Mouse (Mus musculus) E14TG2a.4 (cell line): Measurements from ENCODE around the gene Prx.

Experiments used
- H3K27me3 ChIP-seq: 2 replicates; pipeline ENCODE4 v1.6.1; 2014; ENCODE audit warnings: low read length, control low read depth; ENCODE audit not compliant: insufficient read depth
- H3K36me3 ChIP-seq: 2 replicates; pipeline ENCODE4 v1.6.1; 2014; ENCODE audit warnings: low read length, control low read depth; ENCODE audit not compliant: insufficient read depth
- H3K4me1 ChIP-seq: replicated peaks from 2 replicates; pipeline ENCODE4 v1.6.1; 2014; ENCODE audit warnings: low read depth, low read length, control low read depth
- H3K4me3 ChIP-seq: replicated peaks from 2 replicates; pipeline ENCODE4 v1.5.1; 2014; ENCODE audit warnings: mild to moderate bottlenecking, low read length
- H3K9me3 ChIP-seq: 2 replicates; pipeline ENCODE4 v1.6.1; 2014; ENCODE audit warnings: low read length, control low read depth
- CTCF ChIP-seq: conservative IDR thresholded peaks from 2 replicates; pipeline ENCODE4 v1.5.1; 2014; ENCODE audit warnings: low read length
- NANOG ChIP-seq: IDR thresholded peaks from 2 replicates; pipeline ENCODE4 v1.6.1; 2014; ENCODE audit warnings: borderline replicate concordance, low read length, mixed read lengths
- POU5F1 ChIP-seq: IDR thresholded peaks from 2 replicates; pipeline ENCODE4 v1.6.1; 2014; ENCODE audit warnings: low read length, borderline replicate concordance

Gene Prx

DNA sequence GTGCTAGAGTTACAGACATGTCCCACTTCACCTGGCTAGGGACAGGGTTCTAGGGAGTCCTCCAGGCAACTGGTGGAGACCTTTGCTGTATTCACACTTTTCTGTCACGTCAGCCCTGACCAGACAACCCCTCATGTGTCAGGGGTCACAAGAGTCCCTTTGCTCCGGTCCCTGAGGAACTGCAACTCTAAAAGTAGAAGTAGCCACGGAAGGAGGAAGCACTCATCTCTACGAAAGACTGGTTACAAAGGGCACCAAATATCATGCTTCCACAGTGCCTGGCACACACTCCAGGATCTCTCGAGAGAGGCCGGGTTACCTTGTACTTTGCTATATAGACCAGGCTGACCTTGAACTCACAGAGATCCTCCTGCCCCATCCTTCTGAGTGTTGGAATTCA is 37.5 kb downstream of the Prx start:
- Histone ChIP-seq H3K9me3 (no peaks in the 10 kb centered on the region), H3K4me1 (peaks cover 52% of the 10 kb centered on the region)

DNA sequence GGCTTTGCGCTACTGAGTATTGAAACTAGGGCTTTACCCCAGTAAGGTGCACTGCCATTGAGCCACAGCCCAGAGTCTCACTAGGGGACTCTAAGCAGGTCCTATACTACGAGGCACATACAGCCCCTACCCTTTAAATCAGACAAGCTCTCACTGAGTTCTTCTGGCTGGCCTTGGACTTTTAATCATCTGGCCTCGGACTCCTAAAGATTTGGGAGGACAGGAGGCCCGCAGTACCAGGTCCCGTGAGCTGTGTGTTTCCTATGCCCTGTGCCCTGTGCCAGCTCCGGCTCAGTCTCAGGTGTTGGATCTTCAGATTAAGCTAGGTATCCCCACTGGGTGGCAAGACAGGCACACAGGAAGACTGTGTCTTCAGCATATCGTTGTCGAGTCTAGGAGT is 38.9 kb downstream of the Prx start:
- TF ChIP-seq POU5F1: no peak
- TF ChIP-seq CTCF: no peak
- no peak for TF ChIP-seq NANOG
- Histone ChIP-seq H3K4me3 (0 out of 2 replicates have a peak overlapping the region, but pooled peaks have one; percentile 3), H3K9me3 (no peaks in the 10 kb centered on the region), H3K27me3 (no peaks in the 10 kb centered on the region), H3K4me1 (peaks cover 53% of the 10 kb centered on the region), H3K36me3 (peaks cover 85% of the 10 kb centered on the region)

More for the DNA sequence above, 37.5 kb downstream of the Prx start:
- no peaks in the 10 kb centered on the region for H3K27me3 ChIP-seq
- H3K36me3 ChIP-seq: peaks cover 98% of the 10 kb centered on the region
- TF ChIP-seq NANOG (no peak), POU5F1 (no peak), CTCF (no peak)
- H3K4me3 ChIP-seq: no peak overlapping the region

DNA sequence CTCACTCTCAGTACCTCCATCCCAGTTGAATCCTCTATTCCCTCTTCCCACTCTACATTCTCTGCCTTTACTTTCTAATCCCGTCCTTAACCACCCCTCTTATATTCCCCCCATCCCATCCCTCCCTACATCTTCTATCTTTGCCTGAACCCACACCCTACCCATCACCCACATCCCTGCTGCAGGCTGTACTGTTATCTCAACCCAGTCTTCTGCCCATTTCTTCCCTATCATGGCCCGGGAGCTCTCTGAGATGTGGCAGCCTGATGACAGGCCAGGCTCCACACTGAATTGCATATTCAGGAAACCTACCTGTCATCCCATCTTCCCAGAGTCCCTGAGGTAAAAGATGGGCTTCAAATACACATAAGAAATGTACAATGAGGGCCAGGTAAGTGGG is 39.7 kb downstream of the Prx start:
- TF ChIP-seq CTCF (no peak), NANOG (no peak), POU5F1 (no peak)
- no peak overlapping the region for H3K4me3 ChIP-seq
- H3K4me1 ChIP-seq: peaks cover 61% of the 10 kb centered on the region
- peaks cover 77% of the 10 kb centered on the region for H3K36me3 ChIP-seq
- no peaks in the 10 kb centered on the region for H3K27me3 ChIP-seq
- no peaks in the 10 kb centered on the region for H3K9me3 ChIP-seq

DNA sequence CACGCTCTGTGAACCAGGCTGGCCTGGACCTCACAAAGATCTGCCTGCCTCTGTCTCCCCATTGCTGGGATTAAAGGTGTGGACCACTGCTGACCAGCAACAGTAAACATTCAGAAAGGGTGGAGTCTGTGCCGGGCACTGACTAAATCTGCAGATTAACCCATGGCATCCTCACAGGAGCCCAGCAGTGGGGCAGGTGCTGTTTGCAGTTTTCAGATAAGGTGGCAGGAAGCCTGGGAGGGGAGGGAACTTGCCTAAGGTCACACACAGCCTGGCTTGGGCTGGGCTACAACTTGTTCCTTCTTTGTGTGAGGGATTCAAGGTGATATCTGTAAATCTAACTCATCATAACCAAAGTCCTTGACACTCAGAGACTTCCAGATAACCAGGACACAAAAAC is 41.4 kb downstream of the Prx start:
- H3K4me1 ChIP-seq: peaks cover 66% of the 10 kb centered on the region
- H3K27me3 ChIP-seq: no peaks in the 10 kb centered on the region
- TF ChIP-seq CTCF (no peak), POU5F1 (no peak), NANOG (no peak)
- H3K4me3 ChIP-seq: no peak overlapping the region
- H3K9me3 ChIP-seq: no peaks in the 10 kb centered on the region
- H3K36me3 ChIP-seq: peaks cover 70% of the 10 kb centered on the region

DNA sequence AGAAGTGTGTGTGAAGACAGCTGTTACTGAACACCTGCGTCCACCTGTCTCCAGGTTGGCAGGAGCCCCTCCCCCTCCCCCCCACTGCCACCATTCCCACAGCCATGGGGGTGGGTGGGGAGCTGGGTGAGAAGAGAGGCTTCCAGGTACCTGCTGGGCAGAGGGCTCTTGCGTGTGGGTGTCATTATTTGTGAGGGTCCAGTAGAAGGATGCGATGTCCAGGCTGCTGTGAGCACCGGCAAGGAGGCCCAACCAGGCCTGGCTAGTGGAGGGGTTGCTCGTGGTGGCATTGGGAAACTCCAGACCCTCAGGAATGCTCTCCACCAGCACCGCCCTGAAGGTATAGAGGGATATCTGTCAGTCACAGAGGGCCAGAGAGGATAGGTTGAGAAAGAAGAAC is 41.8 kb downstream of the Prx start:
- H3K4me1 ChIP-seq: peaks cover 66% of the 10 kb centered on the region
- peaks cover 66% of the 10 kb centered on the region for H3K36me3 ChIP-seq
- no peaks in the 10 kb centered on the region for H3K27me3 ChIP-seq
- no peaks in the 10 kb centered on the region for H3K9me3 ChIP-seq
- TF ChIP-seq CTCF (no peak), NANOG (no peak), POU5F1 (no peak)
- H3K4me3 ChIP-seq: peak overlapping the region; percentile 78

DNA sequence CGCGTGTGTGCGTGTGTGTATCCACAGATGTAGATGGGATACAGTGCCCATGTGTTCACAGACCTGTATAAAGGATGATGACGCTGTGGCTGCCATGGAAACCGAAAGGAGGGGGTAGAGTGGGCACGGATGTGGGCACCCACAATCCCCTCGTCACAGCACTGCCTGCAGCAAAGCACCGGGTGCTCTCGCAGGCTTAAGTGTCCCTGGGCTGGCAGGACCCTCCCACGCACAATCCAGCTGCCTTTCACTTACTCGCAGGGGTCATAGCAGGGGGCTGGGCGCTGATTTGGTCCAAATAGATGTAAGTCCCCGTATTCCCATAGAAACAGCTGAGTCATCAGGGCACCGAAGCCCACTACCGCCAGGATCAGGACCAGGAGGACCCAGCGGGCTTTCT is 42.3 kb downstream of the Prx start:
- Histone ChIP-seq H3K9me3 (no peaks in the 10 kb centered on the region), H3K36me3 (peaks cover 65% of the 10 kb centered on the region), H3K4me1 (peaks cover 66% of the 10 kb centered on the region), H3K27me3 (no peaks in the 10 kb centered on the region), H3K4me3 (peak overlapping the region; percentile 78)
- no peak for TF ChIP-seq CTCF
- no peak for TF ChIP-seq NANOG
- no peak for TF ChIP-seq POU5F1

DNA sequence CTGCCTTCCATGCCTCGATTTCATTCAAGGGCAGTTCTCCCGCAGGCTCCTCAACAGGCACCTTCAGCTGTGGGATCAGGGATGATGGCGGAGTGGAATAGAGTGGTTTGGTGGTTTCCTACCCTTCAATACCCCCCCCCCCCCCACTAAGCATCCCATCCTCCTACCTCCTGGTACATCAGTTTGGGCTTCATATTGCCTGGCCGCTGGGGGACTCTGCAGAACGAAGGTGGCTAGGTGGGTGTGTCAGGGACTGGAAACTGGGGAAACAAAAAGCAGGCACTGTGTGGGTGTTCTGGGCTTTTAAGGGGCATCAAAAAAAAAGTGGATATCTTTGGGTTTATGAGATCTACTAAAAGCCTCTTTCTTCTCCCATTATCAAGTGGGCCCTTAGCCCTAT is 42.8 kb downstream of the Prx start:
- TF ChIP-seq POU5F1 (no peak), NANOG (no peak), CTCF (no peak)
- Histone ChIP-seq H3K4me1 (peaks cover 68% of the 10 kb centered on the region), H3K9me3 (no peaks in the 10 kb centered on the region), H3K36me3 (peaks cover 65% of the 10 kb centered on the region), H3K4me3 (peak overlapping the region; percentile 78), H3K27me3 (no peaks in the 10 kb centered on the region)

DNA sequence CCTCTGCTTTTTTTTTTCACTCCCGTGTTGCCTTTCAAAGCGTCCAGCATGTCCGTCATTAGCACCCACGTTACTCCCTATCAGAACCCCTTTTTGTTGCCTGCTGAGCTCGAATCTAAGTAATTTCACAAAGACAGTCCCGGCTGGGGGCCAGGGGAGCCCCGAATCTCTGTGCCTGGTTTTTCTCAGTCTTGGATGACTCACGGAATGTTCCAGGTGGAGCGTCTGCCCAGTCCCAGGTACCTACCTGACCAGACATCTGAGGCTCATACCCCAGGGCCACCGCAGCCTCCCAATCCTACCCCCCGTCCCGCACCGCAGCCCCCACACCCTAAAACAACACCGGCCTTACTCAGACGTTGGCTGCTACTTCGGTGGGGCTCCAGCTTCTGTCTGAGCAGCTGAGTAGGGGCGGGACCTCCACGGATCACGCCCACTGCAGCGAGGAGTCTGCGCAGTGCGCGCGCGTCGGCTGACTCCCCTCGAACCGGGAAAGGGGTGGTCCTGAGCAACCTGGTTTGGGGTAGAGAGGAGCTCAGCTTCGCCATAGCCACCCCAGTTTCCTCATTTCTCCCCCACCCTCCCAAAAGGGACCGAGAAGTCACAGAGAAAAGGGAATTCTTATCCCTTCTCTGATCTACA is 43.4 kb downstream of the Prx start:
- H3K4me1 ChIP-seq: peaks cover 67% of the 10 kb centered on the region
- no peaks in the 10 kb centered on the region for H3K27me3 ChIP-seq
- peaks cover 61% of the 10 kb centered on the region for H3K36me3 ChIP-seq
- TF ChIP-seq POU5F1 (no peak), NANOG (no peak), CTCF (no peak)
- H3K9me3 ChIP-seq: no peaks in the 10 kb centered on the region
- peak overlapping the region; percentile 78 for H3K4me3 ChIP-seq

DNA sequence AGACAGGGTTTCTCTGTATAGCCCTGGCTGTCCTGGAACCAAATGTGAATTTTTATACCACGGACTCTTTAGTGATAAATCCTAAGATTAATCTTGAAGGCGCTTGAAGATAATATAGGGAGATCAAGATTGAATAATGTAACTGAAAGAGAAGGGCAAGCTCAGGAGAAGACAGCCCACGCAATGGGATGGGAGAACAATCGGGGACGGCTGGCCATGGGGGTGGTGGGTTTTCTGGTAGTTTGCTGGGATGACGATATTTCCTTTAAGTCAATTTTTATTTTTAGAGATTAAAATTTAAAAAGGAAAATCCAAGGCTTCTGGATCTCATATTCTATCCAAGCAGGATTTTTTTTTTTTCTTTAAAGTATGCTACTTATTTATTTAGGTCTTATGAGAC is 43.9 kb downstream of the Prx start:
- TF ChIP-seq POU5F1 (no peak), CTCF (no peak), NANOG (no peak)

More for the DNA sequence above, 43.9 kb downstream of the Prx start:
- Histone ChIP-seq H3K4me1 (peaks cover 67% of the 10 kb centered on the region), H3K36me3 (peaks cover 61% of the 10 kb centered on the region), H3K9me3 (no peaks in the 10 kb centered on the region), H3K27me3 (no peaks in the 10 kb centered on the region), H3K4me3 (peak overlapping the region; percentile 78)
